Mouse (Mus musculus): Measurements from ENCODE around the gene Rab40b.
A peak's percentile ranks its signal among the peaks of the same experiment; 100 is the strongest.

Gene Rab40b

DNA sequence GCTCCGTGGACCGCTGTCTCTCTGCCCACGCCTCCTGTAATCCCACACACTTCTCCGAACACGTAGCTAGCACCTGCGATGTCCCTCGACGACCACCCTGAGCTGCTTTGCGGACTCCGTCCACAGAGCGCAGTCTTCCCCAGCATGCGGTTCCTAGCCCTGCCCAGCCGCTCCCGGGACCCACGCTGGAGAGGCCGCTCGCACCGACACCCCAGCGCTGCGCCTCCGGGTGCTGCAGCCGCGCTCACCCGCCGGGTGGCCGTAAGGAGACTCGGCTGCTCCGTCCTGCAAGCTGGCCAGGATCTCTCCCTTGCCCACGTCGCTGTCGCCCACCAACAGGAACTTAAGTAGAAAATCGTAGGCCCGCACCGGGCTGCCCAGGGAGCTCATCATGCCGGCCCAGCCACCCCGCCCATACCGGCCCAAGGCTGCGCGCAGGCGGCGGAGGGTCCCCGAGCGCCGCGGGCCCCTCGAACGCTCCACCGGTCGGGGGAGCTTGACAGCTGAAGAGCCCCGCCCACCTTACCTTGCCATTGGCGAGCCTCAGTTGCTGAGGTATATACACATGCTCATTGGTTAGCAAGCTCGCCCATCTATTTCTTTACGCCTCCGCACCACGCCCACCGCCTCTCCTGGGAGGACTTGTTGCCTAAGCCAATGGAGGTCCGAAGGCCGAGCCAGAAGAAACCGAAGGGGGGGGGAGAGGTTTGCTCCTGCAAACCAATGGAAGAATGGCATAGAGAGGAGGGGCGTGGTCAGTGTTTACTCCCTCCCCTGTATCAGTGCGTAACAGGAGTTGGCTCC lies at the start of gene Rab40b:
Gene Rab40b, minus strand, starts transcription at position 502 of the 804 bp plus-strand sequence.
- DNase-seq (ENCODE audit: low read depth, low spot score): peak; percentile 62

DNA sequence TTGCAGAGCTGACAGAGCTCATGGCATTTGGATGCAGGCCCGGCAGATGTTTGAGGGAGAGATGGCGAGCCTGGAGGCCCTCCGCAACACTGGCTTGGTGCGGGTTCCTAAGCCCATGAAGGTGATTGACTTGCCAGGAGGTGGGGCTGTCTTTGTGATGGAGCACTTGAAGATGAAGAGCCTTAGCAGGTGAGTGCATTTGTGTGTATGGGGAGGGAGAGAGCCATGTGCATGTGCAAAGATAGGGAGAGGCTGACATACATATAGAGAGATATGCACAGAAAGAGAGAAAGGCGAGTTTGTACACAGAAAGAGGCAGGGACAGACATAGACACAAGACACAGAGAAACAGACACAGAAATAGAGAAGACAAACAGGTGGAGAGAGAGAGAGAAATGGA lies 49.2 kb upstream of the Rab40b start:
- DNase-seq (ENCODE audit: low read depth, low spot score): no peak

DNA sequence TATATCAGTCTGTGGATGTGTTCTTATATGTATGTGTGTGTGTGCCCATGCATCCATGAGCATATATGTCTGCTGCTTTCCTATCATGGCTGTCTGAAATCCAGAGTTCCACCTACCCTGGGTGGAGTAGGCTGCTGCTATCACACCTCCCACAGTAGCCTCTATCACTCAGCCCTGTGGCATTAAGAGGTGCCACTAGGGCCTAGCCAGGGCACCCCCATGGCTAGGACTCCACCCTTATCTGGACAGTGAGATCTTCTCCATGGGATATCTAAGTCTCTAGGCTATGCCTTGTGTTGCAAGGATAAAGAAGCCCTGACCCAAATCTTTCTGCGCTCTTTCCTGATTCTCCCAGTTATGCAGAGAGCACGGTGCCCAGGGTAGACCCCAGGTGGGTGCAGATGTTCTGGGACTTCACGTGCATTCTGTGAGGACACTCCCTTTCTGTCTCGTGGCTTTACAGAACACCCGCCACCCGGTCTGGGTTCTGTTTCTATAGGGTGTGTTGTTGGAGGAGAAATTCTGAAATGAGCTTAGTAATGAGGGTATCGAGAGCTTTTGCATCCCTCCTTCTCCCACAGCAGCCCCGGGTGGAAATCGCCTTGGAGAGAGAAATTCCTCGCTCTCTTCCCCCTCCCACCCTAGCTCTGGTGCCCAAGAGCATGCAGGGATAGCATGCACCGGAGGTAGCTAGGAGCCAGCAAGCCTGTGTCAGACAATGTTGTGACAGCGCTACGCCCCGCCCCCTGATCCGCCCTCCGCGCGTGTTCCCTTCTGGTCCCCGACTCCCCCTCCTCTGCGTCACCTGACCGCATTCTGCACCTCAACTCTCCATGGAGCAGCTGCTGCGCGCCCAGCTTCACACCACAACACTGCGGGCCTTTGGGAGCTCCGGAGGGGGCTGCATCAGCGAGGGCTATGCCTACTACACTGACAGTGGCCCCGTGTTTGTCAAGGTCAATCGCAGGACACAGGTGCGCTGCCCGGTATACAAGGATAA lies 46.4 kb upstream of the Rab40b start, which contains the start of gene Fn3k:
Gene Fn3k, plus strand, starts transcription at position 758 of the 1,000 bp plus-strand sequence.
- DNase-seq (ENCODE audit: low read depth, low spot score): peak; percentile 81

DNA sequence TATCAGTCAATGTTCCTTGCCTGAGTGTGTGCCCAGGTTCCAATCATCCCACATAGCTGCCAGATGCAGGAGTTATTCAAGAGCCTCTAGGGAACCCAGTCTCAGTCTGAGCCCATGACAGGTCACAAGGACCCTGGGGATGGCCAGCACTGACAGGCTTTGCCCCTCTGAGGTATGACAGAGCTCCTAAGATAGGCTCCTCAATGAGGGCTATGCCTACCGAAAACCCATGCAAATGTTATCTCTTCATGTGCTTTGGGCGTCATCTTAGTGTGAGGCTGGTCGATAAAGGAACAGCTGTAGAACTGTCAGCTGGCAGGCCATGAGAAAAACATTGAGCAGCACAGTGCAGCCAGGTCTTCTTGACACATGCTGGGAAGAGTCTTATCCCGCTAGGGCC lies 45.3 kb upstream of the Rab40b start:
- no peak for DNase-seq (ENCODE audit: low read depth, low spot score)

DNA sequence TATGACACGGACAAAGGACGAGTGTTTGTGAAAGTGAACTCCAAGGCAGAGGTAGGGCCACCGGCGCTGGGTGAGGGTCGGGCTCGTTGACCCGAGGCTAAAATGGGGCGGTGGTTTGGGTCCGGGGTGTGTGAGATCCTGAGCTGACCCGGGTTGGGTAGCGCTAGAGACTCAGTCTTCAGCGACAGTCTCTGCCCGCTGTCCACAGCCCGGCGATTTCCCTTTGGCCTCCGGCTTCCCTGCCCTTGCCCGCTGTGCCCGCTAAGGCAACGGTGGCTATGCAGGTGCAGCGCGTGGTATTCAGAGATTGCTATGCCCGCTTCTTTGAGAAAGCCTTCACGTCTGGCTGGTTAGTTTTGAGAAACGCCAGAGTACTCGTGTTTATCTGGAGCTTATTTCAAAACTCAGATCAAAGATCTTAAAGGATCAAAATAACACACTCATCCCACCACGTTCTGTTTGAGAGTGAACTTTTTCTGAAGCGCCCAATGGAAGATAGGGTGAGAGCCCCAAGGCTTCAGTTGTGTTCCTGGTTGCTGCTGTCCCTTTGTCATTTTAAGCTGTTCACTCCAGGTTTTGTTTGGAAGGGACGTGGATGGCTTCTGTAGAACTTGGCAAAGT lies 33.6 kb upstream of the Rab40b start:
- DNase-seq (ENCODE audit: low read depth, low spot score): no peak

DNA sequence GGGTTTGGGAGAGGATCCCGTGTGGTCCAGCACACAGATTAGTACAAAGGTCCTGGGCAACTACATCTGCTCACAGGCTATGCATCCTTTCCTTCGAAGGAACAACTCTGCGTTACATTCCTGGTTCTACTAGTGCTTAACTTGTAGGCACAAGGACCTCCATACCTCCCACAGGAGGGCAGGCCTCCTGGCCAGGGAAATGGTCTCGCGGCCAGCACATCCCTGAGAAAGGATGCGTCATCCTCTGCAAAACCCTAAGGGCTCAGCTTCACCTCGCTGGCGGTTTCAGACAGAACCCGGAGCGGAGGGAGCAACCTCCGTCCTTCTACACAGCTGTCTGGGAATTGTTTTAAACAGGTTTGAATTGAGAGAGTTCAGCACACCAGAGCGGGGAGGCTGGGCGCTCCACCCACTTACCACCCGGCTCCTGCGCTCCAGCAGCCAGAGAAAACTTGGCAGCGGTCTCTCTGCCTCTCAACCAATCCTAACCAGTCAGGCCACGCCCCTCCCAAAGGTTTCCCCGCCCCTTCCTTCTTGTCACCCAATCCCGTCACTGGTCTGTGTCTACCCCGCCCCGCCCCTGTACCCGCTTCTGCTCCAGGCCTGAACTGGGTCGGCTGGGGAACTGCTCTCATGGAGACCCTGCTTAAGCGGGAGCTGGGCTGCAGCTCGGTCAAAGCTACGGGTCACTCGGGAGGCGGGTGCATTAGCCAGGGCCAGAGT lies 32.9 kb upstream of the Rab40b start, which contains the start of gene Fn3krp:
Gene Fn3krp, plus strand, starts transcription at position 572 of the 723 bp plus-strand sequence.
- DNase-seq (ENCODE audit: low read depth, low spot score): peak; percentile 92

DNA sequence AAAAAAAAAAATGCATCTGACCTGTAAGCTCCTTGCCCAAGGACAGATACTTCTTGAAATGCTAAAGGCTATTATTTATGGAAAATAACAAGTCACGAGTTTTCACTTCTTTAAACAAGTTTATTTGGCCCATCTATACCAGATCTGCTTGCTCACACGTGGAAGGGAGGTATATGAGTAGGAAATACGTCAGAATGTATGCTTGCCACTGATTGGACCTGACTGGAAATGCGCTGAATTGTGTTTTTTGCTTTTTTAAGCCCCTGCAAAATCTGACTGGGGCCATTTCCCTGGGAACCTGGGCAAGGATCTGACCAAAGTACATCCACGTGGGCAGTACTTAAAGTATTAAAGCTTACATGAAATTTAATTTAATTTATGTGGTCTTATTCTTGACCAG lies 32.3 kb upstream of the Rab40b start:
- DNase-seq (ENCODE audit: low read depth, low spot score): no peak

DNA sequence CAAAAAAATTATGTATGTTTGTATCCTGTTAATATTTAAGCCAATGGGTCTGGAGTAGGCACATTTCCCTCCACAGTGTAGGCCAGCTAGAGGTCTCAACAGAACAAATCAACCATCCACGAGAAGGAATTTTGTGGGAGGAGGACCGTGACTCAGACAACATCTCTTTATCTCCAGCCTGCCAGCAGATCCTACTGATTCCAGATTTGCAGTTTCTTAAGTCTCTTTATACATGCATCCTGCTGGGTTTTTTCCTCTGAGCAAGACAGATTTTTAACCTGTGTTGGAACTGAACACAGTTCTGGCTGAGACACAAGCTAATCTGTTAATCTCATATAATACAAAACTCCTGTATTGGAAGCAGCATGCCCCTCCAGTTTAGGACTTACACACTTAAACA lies 30.9 kb upstream of the Rab40b start:
- DNase-seq (ENCODE audit: low read depth, low spot score): no peak

DNA sequence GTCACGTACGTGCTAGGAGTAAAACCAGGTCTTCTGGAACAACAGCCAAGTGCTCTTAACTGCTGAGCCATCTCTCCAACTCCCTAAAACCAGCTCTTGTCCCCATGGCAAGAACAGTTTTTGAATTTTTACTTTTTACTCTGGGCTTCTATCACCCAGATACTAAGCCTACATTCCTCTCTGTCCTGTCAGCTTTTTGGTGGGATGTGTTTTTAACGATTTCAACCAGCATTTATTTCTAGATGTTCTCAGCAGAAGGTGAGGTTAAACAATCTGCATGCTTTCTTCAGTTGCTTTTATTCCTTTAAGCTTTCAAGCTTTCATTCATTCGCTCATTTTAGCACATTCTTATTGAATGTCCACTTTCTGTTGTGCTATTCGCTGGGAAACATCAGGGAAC lies 29.9 kb upstream of the Rab40b start:
- DNase-seq (ENCODE audit: low read depth, low spot score): no peak

DNA sequence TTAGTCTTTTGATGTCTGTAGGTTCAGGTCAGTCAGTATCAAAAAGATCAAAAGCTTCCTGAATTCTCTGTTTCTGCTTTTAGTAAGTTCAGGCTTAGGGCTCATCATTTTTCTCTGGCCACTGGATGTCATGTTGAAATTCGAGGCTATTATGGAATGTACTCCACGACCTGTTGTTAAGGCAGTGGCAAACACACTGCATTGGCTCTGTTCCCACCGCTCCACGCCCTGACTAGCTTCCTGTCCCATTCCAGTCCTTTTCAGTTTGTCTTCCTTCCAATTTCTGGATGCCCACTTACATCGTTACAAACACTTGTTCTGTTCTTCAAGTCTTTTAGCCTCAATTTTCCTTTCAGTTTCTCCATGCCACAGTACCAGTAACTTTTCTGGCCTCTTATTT lies 27.3 kb upstream of the Rab40b start:
- no peak for DNase-seq (ENCODE audit: low read depth, low spot score)

DNA sequence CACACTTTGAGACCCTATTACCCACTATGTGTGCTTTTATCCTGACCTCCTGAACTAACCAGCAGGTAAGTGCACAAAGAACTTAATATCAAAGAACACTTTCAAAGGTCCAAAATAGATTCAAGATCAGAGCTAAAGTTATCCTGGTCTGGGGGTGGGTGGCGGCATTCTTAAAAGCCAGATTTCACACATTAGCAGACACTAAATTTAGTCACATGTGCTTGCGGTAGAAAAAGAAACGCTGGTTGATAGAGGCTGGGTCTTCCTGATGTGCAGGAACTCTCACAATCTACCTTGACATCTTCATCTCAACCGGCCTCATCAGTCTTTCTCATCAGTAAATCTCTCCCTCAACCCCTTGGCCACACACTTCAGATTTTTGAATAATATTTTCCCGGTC lies 26.7 kb upstream of the Rab40b start:
- no peak for DNase-seq (ENCODE audit: low read depth, low spot score)

DNA sequence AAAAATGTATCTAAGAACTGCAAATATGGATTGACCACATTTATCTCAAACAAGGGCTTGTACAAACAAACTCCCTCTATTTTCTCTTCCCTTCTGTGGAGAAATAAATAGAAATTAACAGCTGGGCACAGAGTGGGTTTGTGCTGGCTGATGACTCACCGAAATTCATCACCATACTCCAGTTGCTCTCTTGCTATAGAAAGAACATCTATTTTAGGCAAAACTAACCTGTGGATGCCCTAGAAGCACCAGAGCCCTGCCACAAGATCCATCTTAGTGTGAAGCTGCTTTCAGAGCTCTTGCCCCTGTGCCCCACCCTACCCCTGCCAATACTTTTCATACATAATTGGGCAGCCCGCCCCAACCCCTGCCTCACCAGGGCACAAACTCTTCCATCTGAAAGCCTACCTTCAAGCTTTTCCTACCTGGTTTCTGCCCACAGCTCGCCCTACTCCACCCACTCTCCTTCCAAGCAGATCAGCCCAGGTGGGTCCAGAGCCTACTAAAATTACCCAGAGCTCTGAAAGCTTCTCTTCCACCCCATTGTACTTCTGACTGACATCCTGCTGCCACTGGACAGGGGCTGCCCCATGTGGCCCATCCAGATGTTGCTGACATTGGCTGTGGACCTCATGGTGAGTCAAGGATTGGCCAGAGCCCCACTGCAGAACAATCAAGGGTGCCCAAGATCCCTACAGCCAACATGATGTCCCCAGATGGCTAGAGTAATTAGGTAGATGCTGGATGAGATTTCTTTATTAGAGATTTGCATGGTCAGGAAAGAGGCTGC lies 19.5 kb upstream of the Rab40b start:
- DNase-seq (ENCODE audit: low read depth, low spot score): no peak

DNA sequence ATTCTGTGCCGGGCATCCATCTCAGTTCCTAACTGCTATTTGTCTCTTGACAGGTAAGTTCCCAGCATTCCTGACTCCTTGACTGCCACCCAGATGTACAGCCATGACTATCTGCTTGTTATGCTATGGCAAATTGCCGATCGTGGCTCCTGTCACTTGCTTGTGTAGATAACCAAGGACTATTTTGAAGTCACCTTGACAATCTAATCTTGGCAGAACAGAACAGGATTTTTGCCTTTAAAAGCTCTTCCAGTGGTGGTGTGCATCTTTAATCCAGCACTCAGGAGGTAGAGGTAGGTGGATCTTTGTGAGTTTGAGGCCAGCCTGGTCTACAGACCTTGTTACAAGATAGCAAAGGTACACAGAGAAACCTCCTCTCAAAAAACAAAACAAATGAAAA lies 4.4 kb upstream of the Rab40b start:
- no peak for DNase-seq (ENCODE audit: low read depth, low spot score)

DNA sequence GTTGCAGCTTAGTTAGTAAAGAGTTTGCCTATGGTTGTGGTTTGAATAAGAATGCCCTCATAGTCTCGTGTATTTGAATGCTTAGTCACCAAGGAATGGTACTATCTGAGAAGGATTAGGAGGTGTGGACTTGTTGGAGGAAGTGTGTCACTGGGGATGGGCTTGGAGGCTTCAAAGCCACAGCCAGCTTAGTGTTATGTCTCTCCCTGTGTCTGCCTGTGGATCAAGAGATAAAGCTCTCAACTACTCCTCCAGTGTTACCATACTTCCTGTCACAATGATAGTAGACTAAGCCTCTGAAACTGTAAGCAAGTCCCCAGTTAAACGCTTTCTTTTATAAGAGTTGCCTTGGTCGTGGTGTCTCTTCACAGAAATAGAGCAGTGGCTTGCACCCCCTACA lies 2.7 kb upstream of the Rab40b start:
- no peak for DNase-seq (ENCODE audit: low read depth, low spot score)

DNA sequence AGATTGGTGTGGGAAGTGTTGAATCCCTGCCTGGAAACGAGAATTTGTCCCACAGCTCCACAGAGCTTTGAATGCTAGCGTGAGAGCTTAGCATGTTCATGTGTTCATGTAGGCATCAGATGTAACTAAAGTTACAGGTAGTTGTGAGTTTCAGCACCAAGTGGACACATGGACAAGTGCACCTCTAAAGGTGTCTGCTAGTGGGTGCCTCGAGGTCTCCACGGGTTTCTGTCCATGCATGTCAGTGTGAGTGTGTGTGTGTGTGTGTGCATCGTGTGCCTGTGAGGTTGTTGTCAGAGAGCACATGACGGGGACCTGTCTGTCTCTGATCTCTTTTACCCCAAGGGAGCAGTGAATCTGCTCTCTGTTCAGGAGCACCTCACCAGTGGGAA lies 499 bp upstream of the Rab40b start:
- no peak for DNase-seq (ENCODE audit: low read depth, low spot score)

DNA sequence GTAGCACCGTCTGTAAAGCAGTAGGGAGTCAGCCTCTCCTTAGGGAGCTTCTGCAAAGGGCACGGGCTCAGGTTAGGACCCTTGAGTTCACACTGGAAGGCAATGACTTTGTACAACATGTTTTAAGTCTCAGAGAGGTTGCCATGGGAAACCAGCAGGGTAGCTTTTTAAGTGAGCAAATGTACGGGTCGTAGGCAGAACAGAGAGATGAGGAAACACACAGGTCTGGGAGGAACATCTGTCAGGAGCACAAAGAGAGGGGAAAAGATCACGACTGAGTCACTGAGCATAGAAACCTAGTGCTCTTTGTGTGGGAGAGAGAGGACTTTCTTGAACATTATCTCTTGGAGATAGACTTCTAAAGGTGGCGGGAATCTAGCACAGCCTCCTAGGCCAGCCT lies 7.8 kb downstream of the Rab40b start:
- no peak for DNase-seq (ENCODE audit: low read depth, low spot score)

DNA sequence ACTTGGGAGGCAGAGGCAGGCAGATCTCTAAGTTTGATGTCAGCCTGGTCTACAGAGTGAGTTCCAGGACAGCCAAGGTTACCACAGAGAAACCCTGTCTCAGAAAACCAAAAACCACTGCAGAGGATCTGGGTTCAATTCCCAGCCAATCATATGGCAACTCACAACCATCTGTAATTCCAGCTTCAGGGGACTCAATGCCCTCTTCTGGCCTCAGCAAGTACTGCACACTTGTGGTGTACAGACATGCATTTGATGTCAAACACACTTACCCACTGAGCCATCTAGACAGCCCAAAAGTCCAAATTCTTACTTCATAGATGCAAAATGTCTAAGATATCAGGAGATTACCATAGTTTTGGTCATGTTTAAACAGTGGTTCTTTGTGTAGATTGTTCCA lies 9.4 kb downstream of the Rab40b start:
- no peak for DNase-seq (ENCODE audit: low read depth, low spot score)

DNA sequence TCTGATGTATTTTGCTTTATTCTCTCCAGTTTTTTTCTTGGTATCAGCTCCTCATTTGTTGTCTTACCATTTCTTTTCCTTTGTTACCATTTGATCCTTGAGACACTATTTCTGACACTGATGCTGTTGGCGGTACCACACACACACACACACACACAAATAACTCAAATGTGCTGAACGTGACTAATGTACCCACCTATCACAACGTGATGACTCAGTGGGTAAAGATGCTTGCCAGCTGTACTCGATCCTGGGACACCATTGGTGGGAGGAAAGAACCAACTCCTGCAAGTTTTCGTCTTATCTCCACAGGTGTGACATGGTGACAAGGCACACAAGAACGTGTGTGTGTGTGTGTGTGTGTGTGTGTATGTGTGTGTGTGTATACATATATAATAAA lies 14.7 kb downstream of the Rab40b start:
- DNase-seq (ENCODE audit: low read depth, low spot score): no peak

DNA sequence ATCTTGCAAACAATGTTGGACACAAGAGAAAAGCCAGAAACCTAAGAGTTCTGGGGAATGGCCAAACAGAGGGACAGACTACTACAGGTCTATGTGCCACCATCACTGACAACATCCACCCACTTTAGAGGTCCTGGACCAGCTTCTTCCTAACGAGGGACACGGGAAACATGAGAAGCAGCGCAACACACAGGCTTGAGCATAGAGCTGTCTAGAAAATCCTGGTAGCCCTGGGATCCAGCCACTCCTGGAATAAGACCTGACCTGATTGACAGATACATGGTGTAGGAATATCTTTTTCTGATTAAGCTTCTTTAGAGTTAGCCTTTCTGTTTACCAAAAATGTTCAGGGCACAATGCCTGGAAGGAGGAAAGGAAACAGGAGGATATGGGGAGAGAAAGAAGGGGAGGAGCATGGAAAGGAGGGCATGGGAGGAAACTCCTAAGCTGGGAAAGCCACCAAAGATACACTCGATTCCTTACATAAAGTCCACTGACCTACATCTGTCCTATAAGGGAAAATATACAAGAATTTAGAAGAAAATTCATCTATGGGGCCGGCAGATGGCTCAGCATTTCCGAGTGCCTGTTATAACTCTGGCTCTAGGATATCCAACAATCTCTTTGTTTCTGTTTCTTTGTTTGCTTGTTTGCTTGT lies 17.6 kb downstream of the Rab40b start:
- no peak for DNase-seq (ENCODE audit: low read depth, low spot score)

DNA sequence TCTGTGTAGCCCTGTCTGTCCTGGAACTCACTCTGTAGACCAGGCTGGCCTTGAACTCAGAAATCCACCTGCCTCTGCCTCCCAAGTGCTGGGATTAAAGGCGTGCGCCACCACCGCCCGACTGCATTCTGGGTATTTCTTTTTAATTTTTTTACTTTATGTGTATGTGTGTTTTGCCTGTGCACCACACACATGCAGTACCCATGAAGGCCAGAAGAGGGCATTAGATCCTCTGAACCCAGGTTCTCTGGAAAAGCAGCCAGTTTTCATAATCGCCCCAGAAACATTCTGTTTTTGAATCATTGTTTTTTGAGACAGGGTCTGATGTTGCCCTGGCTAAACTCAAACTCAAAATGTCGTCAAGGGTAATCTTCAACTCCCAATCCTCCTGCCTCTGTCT lies 18.4 kb downstream of the Rab40b start:
- no peak for DNase-seq (ENCODE audit: low read depth, low spot score)
